Mouse (Mus musculus) forebrain, embryonic 10.5 days (tissue): ENCODE measurements around the gene Parp1. TPM values are rescaled to one million over a fixed set of nuclear protein-coding genes. Genes with fewer than 3 reads are reported as not detected.
A peak's percentile ranks its signal among the peaks of the same experiment; 100 is the strongest.
"Not testable (repeated sequence)": the region's sequence is repeated elsewhere in the genome, so short reads cannot be mapped to it uniquely, and the experiment has no call there.

ENCODE experiments used
- DNase-seq: peaks from one replicate; pipeline ENCODE4 v3.0.0-alpha.2; 2017; ENCODE audit warnings: low spot score; ENCODE audit errors: extremely low spot score
- H3K27ac ChIP-seq: fragments of 300-500 bp; sonication (generic); 2 replicates; pipeline ENCODE4 v1.5.1; 2016; ENCODE audit warnings: mild to moderate bottlenecking
- H3K27me3 ChIP-seq: fragments of 300-500 bp; sonication (generic); 2 replicates; pipeline ENCODE4 v1.6.1; 2016; ENCODE audit warnings: mild to moderate bottlenecking; ENCODE audit not compliant: poor library complexity, severe bottlenecking
- H3K36me3 ChIP-seq: fragments of 300-500 bp; sonication (generic); replicated peaks from 2 replicates; pipeline ENCODE4 v1.6.1; 2016; ENCODE audit warnings: mild to moderate bottlenecking, moderate library complexity
- H3K4me1 ChIP-seq: fragments of 300-500 bp; sonication (generic); 2 replicates; pipeline ENCODE4 v1.6.1; 2016
- H3K4me3 ChIP-seq: fragments of 300-500 bp; sonication (generic); 2 replicates; pipeline ENCODE4 v1.5.1; 2016; ENCODE audit warnings: mild to moderate bottlenecking, moderate library complexity
- H3K9me3 ChIP-seq: fragments of 300-500 bp; sonication (generic); 2 replicates; pipeline ENCODE4 v1.6.1; 2016; ENCODE audit warnings: mild to moderate bottlenecking, moderate library complexity
- WGBS: fragments of 180-500 bp; shearing (Covaris S2); methylation state at CpG from one replicate; pipeline ENCODE4 v1.1.7; 2016; 5-methylcytosine and 5-hydroxymethylcytosine counted together
- polyA plus RNA-seq: library from polyadenylated mRNA; unstranded; fragments of >200 nt; fragmentation: Nextera tagmentation; extraction: Ambion mirVana; gene quantifications from 2 replicates; pipeline ENCODE4 v1.2.1, GENCODE M21; 2016

Gene Parp1
- polyA plus RNA-seq, 1 experiment from 2014 or later: 328 TPM

- H3K4me1 ChIP-seq: no peaks in the 10 kb centered on the region
- no peak overlapping the region for H3K4me3 ChIP-seq
- peaks cover 37% of the 10 kb centered on the region for H3K36me3 ChIP-seq
- no peak for DNase-seq
- H3K27ac ChIP-seq: no peak overlapping the region
- H3K27me3 ChIP-seq: no peaks in the 10 kb centered on the region
- 87% methylated on average over 2 of the region's 2 CpGs for WGBS
- H3K9me3 ChIP-seq: peaks cover 5% of the 10 kb centered on the region; the same call in 1 of the 2 replicates
These were observed 38.8 kb downstream of the Parp1 start for GRCm38 (mm10) chr1:180607578-180607879.

GRCm38 (mm10) chr1:180611842-180612241 lies 43.1 kb downstream of the Parp1 start:
- not testable (repeated sequence) for DNase-seq, H3K9me3 ChIP-seq, H3K36me3 ChIP-seq, H3K27me3 ChIP-seq, H3K4me3 ChIP-seq, H3K27ac ChIP-seq, H3K4me1 ChIP-seq
- WGBS: 94% methylated on average over 11 of the region's 14 CpGs

- WGBS: 94% methylated on average over 3 of the region's 3 CpGs
- DNase-seq: no peak
These were observed 48.0 kb downstream of the Parp1 start for GRCm38 (mm10) chr1:180616762-180617161.

GRCm38 (mm10) chr1:180622389-180622788 lies 53.7 kb downstream of the Parp1 start:
- Histone ChIP-seq H3K4me1 (peaks cover 7% of the 10 kb centered on the region), H3K36me3 (no peaks in the 10 kb centered on the region), H3K27ac (no peak overlapping the region), H3K4me3 (no peak overlapping the region), H3K27me3 (no peaks in the 10 kb centered on the region), H3K9me3 (peaks cover 10% of the 10 kb centered on the region; the same call in 1 of the 2 replicates)
- no peak for DNase-seq
- 91% methylated on average over 4 of the region's 4 CpGs for WGBS

More at GRCm38 (mm10) chr1:180616762-180617161, 48.0 kb downstream of the Parp1 start:
- no peak overlapping the region for H3K4me3 ChIP-seq
- H3K4me1 ChIP-seq: no peaks in the 10 kb centered on the region
- H3K27me3 ChIP-seq: no peaks in the 10 kb centered on the region
- peaks cover 5% of the 10 kb centered on the region; the same call in 1 of the 2 replicates for H3K9me3 ChIP-seq
- H3K27ac ChIP-seq: no peak overlapping the region
- H3K36me3 ChIP-seq: no peaks in the 10 kb centered on the region

- Histone ChIP-seq H3K4me1 (peaks cover 7% of the 10 kb centered on the region), H3K4me3 (no peak overlapping the region), H3K27me3 (no peaks in the 10 kb centered on the region), H3K9me3 (peaks cover 10% of the 10 kb centered on the region; the same call in 1 of the 2 replicates), H3K27ac (no peak overlapping the region), H3K36me3 (no peaks in the 10 kb centered on the region)
- no peak for DNase-seq
- 87% methylated on average over 2 of the region's 2 CpGs for WGBS
These were observed 55.2 kb downstream of the Parp1 start for GRCm38 (mm10) chr1:180623911-180624310.

- no peak overlapping the region for H3K27ac ChIP-seq
- peaks cover 7% of the 10 kb centered on the region for H3K4me1 ChIP-seq
- no peaks in the 10 kb centered on the region for H3K27me3 ChIP-seq
- WGBS: 89% methylated on average over 2 of the region's 2 CpGs
- H3K4me3 ChIP-seq: no peak overlapping the region
- H3K36me3 ChIP-seq: no peaks in the 10 kb centered on the region
- no peak for DNase-seq
- peaks cover 10% of the 10 kb centered on the region; the same call in 1 of the 2 replicates for H3K9me3 ChIP-seq
These were observed 57.4 kb downstream of the Parp1 start for GRCm38 (mm10) chr1:180626141-180626540.

GRCm38 (mm10) chr1:180637796-180638195 lies 69.1 kb downstream of the Parp1 start:
- H3K27me3 ChIP-seq, H3K9me3 ChIP-seq, H3K36me3 ChIP-seq, DNase-seq, H3K4me3 ChIP-seq, H3K27ac ChIP-seq: not testable (repeated sequence)
- WGBS: 84% methylated on average over 2 of the region's 2 CpGs
- H3K4me1 ChIP-seq: peaks cover 28% of the 10 kb centered on the region

- Histone ChIP-seq H3K27ac (peak overlapping the region; percentile 99), H3K27me3 (no peaks in the 10 kb centered on the region), H3K9me3 (0 out of 2 replicates have a peak, but pooled peaks cover 2% of the 10 kb centered on the region), H3K36me3 (peaks cover 17% of the 10 kb centered on the region), H3K4me1 (peaks cover 37% of the 10 kb centered on the region), H3K4me3 (peak overlapping the region; percentile 98)
- WGBS: 52% methylated on average over 10 of the region's 10 CpGs
- DNase-seq: no peak
These were observed 71.0 kb downstream of the Parp1 start for GRCm38 (mm10) chr1:180639416-180640401.

GRCm38 (mm10) chr1:180640605-180641125 lies 71.9 kb downstream of the Parp1 start:
- H3K27ac ChIP-seq: peak overlapping the region; percentile 99
- no peaks in the 10 kb centered on the region for H3K27me3 ChIP-seq
- under 1% methylated on average over 57 of the region's 61 CpGs for WGBS
- DNase-seq: peak; percentile 68
- peaks cover 37% of the 10 kb centered on the region for H3K4me1 ChIP-seq
- H3K9me3 ChIP-seq: 0 out of 2 replicates have a peak, but pooled peaks cover 2% of the 10 kb centered on the region
- peak overlapping the region; percentile 98 for H3K4me3 ChIP-seq
- peaks cover 26% of the 10 kb centered on the region for H3K36me3 ChIP-seq

GRCm38 (mm10) chr1:180641137-180641517 lies 72.4 kb downstream of the Parp1 start, which contains the start of gene Lin9:
Gene Lin9, plus strand, starts transcription at chr1:180641150.
- Histone ChIP-seq H3K4me3 (peak within 1 kb of the TSS; percentile 98), H3K36me3 (peaks cover 31% of the 10 kb centered on the region), H3K9me3 (0 out of 2 replicates have a peak, but pooled peaks cover 2% of the 10 kb centered on the region), H3K27ac (peak within 1 kb of the TSS; percentile 99), H3K4me1 (peaks cover 37% of the 10 kb centered on the region), H3K27me3 (no peaks in the 10 kb centered on the region)
- peak; percentile 96 for DNase-seq
- WGBS: under 1% methylated on average over 47 of the region's 47 CpGs

GRCm38 (mm10) chr1:180641518-180642227 lies 72.9 kb downstream of the Parp1 start:
- H3K36me3 ChIP-seq: peaks cover 36% of the 10 kb centered on the region
- peak overlapping the region; percentile 98 for H3K4me3 ChIP-seq
- H3K9me3 ChIP-seq: 0 out of 2 replicates have a peak, but pooled peaks cover 2% of the 10 kb centered on the region
- H3K4me1 ChIP-seq: peaks cover 37% of the 10 kb centered on the region
- 4% methylated on average over 50 of the region's 50 CpGs for WGBS
- H3K27ac ChIP-seq: peak overlapping the region; percentile 99
- H3K27me3 ChIP-seq: no peaks in the 10 kb centered on the region
- DNase-seq: peak; percentile 64

GRCm38 (mm10) chr1:180642228-180642564 lies 73.5 kb downstream of the Parp1 start:
- H3K4me3 ChIP-seq: peak overlapping the region; percentile 98
- H3K36me3 ChIP-seq: peaks cover 40% of the 10 kb centered on the region
- DNase-seq: no peak
- no peaks in the 10 kb centered on the region for H3K27me3 ChIP-seq
- peak overlapping the region; percentile 99 for H3K27ac ChIP-seq
- 90% methylated on average over 8 of the region's 8 CpGs for WGBS
- peaks cover 37% of the 10 kb centered on the region for H3K4me1 ChIP-seq
- 0 out of 2 replicates have a peak, but pooled peaks cover 2% of the 10 kb centered on the region for H3K9me3 ChIP-seq
